Mouse (Mus musculus) right cerebral cortex, postnatal 14 days (tissue): ENCODE results near the gene Tns3.
A peak's percentile ranks its signal among the peaks of the same experiment; 100 is the strongest.

Source experiments
- DNase-seq: peaks from one replicate; pipeline ENCODE4 v3.0.0; 2022

Gene Tns3

DNA sequence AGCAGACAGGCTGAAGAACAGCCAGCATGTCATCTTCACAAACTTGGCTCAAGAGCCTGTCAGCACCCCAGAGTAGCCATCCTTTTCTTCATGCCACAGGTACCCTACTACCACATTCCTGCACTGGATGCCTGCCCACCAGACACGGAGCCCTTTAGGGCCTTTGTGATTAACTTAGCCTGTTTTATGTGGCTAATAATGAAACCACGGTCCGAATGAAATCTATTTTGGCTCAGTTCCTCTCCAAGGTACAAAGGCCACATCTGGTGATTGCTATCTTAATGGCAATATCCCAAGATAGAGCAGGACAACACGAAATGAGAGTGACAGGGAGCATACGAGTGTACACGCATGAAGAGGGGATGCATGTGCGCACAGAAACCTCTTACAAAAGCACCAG, 53.9 kb downstream of the Tns3 start:
- DNase-seq, result no peak

DNA sequence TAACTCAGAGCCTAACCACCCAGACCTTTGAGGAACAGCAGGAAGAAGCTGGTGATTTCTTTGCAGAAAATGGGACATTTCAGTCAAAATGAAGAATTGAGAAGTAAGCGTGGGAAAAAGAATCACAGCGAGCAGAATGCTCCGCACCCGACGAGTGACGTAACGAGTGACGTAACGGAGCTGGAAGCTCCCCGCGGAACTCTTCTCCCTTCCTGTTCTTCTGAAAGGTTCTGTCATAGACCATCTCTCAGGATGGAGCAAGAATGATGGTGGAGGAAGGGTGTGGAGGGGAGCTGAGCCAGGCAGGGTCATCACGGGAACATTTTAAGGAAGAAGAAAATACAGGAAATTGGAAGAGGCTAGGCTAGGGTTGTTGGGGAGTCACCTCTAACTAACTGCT, 54.5 kb downstream of the Tns3 start:
- DNase-seq, result no peak

DNA sequence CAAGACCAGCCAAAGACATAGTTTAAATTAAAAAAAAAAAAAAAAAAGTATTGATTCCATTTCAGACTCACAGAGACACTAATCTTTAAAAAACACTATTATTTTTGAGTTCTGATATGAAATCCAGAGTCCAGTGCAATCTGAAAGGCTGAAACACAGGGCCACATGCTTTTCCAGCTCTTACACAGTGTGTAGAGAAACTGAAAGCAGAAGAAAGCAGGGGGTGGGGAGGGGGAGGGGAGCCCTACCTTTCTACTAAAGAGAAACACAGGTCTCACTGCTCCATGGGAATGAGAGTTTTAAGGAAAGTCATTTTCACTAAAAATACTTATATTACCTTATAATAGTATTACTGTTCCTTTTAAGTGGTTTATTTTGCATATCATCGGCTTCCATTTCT, 57.2 kb downstream of the Tns3 start:
- DNase-seq, result no peak

DNA sequence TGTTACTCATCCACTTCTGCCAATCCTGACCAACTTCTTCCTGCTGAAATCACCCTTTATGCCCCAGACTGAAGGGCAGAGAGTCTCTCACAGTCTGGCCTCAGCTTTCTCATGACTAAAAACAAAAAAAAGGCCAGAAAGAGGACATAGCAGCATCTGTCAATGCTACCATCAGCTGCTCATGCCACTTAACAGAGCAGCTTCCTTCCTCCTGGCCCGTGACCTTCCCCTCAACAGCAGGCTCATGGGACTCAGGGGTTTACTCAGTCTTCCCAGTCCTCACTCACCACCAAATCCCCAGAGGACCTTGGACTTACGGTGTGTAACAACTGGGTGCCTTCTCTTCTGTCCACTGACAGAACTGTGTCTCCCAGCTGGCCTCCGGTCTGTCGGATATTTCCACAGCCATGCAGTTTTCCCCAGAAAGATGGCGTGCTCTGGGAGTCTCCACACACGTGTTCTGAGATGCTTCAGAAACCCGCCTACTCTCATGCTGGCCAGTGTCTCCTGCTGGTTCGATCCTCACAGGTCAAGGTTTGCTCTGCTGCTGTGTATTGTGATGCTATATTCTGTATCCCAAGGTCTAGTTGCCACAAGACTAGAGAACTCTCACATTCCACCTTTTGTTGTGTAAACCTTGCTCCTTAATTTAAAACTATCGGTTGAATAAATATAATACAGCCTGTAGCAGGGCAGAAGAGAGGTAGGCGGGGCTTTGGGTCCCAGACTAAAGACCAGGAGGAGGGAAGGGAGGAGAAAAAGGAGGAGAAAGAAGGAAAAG, 59.4 kb downstream of the Tns3 start:
- no peak for DNase-seq

DNA sequence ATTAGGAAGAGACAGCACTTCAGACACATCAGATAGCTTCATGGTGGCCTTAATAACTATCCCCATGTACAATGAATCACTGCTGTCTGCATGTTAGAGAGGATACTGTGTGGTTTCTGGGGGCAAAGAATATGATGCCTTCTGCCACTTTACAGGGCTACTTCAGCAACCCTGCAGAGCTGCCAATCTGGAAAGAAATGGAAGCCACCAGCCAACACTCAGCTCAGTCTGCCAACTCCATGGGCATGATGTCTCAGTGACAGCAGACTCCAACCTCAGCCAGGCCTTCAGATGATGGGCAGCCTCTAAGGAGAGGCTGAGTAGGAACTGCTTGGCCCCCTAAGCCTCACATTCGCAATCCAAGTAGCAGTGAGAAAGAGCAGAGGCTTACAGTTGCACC, 61.7 kb downstream of the Tns3 start:
- DNase-seq, result no peak

DNA sequence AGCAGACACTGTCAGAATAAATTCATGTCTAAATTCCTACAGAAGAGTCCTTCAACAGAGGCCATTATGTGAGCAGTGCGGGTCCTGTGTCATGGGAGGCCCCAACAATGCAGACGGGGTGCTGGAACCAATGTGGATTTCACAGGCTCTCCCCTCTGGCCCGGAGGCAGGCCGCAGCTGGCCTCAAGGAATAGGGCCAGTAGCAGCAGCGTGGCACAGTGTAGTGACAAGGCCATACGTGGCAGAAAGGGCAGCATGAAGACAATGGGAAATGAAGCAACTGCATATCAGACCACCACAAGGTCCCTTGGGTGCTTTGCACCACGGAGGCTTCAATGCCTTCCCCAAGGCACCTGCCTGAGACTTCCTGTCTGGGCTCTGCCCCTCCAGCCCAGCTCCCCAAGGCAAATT, 62.9 kb downstream of the Tns3 start:
- DNase-seq, result no peak

DNA sequence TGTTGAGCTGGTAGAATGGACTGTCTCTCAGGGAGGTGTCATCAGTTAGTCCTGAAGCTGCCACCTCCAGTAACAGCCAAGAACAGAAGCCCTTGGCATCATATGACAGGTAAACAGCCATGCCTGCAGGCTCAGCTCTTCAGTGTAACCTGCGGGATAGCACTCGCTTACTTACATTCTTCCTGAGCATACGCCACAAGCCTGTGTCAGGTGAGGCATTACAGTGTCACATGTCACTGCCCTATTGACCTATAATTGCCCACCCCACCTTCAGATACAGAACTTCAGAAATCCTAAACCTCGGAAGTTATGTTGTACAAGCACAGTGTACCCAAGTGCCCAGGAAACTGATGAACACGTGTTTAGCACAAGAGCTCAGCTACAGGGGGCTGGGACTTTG, 68.7 kb downstream of the Tns3 start:
- no peak for DNase-seq

DNA sequence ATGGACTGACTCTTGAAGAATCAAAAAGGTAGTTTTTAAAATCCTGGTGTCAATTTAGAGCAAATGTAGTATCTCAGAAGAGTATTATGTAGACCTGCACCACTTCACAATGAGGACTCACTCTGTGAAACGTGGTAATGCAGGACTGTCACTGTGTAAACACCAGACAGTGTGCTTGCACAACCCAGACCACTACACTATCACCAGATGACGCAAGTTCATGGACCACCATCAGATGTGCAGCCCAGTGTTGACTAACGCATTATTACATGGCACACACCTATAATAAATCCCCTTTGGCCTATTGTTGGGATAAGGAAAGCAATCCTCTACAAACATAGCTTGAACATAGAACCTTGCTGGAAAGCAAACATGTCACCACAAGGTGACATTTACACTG, 71.2 kb downstream of the Tns3 start:
- DNase-seq, result no peak

DNA sequence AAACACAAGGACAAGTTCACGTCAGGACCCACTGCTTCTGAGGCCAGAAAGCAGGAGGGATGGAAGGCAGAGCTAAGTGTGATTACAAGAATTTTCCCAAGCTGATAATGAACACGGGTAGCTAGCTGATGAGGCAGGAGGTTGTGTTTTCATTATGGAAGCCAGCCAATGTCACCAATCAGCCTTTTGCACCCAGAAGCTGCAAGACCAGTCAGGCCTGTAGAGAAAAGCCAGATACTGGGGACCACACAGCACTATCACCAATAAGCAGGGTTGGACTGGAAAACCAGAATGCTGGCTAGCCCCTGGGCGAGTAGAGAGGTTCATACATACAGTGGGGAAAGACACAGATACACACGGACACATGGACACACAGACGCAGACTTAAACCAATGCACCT, 73.1 kb downstream of the Tns3 start:
- no peak for DNase-seq

DNA sequence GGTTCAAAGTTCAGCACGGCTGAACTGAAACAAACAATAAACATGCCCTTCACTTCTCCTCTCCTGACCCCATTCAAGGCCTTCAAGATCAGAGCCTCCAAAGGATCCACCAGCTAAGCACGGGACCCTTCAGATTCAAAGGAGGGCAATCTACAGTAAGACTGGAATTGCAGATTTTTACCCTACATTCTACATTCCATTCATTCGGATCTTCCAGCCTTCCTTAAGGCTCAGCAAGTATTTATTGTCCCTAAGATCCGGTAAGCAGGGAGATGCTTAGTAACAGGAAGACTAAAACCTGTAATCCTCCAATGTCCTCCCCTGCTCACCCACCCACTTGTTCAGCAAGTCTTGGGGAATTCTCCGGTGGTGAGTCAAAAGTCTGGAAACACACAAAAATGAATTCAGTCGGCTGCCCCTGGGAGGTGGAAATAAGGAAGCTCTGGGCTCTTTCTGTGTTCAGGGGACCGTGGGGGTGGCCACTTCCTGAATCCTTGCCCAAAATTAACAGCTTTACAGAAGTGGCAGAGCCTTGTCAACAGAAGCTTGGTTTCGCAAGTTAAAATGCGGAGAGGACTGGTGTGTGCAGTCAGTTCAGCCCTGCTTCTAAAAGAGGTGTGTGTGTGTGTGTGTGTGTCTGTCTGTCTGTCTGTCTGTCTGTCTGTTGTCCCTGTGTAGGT, 75.0 kb downstream of the Tns3 start:
- peak; percentile 23 for DNase-seq

DNA sequence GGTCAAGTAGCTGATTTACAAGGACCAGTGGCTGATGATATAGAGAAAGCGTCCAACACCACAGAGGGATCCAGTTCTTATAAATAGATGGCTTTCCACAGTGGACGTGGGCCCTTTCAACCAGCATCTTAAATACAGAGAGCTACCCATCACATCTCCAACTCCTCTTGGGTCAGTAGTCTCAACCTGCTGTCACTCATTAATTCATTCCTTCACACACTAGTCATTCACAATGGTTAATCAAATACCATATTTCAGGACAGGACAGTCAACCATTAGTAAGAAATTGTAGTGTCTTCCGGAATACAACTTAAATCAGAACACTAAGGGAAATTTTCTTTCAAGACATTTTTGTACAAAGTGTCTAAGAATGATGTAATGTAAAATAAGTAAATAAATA, 76.4 kb downstream of the Tns3 start:
- DNase-seq, result no peak

DNA sequence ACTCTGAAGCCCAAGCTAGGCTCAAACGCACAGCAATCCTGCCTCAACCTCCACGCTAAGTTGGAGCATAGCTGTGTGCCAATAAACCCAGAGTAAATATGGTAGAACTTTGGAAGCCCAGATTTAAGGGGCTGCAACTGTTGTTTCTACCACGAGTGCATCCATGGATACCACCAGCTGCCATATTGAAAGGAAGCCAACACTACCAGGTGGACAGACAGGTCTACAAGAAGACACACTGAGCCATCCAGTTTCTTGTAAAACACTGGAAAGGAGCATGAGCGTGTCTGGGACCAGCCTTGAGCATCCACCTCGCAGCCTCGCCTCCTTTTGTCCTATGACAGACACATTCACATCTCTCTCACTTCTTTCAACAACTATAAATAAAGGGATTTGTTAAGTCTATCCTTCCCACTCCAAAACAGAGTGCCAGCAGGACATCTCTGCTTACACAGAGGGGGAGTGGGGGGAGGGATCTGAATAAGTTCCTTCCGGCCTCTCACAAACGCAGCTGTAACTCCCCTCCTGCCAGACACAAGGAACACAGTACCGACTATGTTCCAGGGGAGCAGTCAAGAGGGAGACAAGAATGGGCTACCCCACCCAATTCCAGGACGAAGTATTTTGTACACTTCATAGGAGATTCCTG, 77.2 kb downstream of the Tns3 start:
- no peak for DNase-seq

DNA sequence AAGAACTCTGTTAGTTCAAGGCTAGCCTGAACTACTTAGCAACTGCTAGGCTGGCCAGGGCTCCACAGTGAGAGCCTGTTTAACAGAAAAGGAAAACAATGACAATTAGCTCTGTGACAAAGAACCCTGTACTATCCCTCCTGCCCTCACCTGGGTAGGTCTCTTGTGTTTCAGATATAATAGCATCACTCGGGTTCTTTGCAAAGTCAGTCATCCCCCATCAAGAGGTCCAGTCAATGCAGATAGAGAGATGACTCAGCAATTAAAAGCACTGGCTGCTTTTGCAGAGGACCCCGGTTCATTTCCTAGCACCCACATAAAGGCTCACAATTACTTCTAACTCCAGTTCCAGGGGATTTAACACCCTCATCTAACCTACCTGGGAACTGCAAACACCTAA, 78.0 kb downstream of the Tns3 start:
- no peak for DNase-seq

DNA sequence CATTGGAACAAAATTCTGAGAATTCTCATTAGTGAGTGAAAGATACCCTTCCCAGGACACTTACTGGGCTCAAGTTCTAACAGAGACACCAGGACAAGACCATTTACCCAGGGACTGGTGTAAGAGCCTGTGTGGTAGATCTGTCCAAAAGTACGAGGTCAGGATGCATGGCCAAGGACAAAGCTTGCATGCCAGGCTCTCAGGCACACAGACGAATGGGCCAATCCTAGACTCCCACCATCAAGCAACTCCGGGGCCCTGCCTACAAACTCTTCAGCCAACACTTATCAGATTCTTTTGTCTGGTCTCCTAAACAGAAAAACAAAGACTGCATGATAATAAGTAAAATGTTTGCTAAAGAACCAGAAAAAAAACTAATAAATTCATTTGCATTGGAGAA, 78.6 kb downstream of the Tns3 start:
- DNase-seq, result no peak

DNA sequence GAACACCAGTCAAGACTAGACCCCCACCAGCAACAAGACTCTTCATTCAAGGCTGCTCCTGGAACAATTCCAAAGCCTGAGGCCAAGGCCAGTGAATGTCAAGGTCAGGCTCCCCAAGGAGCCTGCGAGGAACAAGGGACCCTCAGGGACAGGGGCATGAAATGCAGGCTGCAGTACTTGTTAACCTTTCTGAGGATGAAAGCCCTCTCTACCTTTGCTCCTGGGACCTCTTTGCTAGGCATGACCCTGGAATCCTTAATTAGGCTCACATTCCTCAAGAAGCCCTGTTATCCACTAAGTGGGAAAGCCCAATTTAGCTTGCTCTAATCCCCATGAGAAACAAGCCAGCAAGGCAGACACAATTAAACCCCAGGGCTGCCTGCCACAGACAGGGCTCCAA, 79.4 kb downstream of the Tns3 start:
- no peak for DNase-seq

DNA sequence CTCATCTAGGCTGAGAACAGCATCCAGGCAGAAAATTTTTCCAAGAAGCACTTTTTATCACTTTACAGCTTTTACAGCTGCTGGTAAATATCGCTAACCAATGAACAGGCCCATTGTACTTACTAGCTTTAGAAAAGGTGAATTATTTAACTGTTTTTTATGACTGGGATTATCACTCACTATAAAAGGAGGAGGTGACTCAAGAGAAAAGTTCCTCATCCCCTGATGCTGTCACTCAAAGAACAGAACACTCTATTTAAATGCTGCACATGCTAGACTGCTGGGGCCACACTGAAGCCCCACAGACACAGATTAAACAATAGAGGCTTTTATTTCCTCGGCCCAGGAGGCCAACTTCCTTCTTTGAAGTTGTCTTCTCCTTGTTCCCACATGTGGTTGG, 80.0 kb downstream of the Tns3 start:
- DNase-seq, result no peak

DNA sequence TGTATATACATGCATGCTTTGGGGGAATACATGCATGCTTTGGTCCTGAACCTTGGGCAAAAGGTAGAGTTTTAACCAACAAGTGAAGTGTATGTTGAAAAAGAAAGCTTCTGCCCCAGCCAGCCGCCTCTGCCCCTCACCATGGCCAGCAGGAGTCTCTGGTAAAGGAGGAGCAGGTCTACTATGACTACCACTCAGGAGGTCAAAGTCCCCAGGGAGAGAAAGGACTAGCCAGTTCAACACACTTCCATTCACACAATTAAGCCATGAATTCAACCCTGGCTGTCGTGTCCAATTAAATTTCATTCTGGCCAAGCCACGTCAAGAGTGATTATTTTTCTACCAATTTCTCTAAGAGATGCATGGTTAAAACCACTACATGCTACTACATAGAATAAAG, 81.2 kb downstream of the Tns3 start:
- DNase-seq, result no peak

DNA sequence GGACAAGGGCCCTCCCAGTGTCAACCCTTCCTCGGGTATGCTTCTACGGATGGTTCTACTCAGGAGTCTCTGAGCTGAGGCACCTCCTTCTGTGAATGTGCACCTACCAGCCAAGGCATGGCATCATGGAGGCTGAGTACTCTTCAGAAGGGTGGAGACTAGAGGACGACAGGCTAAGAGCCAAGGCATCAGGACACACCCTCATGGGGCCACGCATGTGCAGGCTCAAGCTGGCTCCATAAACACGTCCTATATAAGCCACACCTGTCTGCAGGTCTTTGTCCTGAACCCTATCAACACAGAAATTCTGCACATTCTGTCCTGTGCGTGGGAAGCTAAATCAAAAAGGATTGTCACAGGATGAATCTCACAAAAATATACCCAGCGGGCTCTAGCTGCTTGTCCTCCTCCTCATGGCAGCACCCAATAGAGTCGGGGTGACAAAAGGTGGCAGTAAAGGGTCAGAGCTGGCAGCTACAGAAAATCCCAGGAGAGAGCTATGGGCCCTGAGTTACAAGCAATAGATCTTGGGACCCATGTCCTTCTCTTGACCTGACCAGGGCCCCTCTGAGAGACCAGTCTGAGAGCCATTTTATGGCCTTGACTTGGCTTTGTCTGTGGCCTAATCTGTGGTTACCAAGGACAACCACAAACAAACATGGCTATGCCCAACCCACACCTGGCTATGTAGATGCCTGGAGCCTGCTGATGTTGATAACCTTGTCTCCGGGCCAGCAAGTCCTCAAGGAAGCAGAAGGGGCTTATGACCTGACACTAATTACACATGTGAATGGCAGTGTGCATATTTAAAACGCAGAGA, 82.0 kb downstream of the Tns3 start:
- no peak for DNase-seq

DNA sequence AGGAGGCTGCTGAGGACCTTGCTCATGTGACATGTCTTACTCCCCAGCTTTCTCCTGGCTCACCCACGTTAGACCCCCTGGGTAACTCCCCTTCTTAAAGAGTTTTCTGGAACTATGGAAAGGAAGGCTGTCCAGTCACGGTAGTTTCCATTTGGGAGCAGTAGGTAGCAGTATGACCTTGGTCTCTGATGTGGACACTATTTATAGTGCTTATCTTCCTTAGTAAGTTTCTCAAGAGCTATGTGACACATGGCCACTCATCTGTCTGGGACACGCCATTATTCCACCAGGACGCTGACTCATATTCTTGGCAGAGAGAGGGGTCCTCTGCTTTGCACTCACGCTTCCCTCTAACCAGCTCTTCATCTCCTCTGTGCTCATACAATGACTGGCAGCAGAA, 84.5 kb downstream of the Tns3 start:
- DNase-seq, result no peak

DNA sequence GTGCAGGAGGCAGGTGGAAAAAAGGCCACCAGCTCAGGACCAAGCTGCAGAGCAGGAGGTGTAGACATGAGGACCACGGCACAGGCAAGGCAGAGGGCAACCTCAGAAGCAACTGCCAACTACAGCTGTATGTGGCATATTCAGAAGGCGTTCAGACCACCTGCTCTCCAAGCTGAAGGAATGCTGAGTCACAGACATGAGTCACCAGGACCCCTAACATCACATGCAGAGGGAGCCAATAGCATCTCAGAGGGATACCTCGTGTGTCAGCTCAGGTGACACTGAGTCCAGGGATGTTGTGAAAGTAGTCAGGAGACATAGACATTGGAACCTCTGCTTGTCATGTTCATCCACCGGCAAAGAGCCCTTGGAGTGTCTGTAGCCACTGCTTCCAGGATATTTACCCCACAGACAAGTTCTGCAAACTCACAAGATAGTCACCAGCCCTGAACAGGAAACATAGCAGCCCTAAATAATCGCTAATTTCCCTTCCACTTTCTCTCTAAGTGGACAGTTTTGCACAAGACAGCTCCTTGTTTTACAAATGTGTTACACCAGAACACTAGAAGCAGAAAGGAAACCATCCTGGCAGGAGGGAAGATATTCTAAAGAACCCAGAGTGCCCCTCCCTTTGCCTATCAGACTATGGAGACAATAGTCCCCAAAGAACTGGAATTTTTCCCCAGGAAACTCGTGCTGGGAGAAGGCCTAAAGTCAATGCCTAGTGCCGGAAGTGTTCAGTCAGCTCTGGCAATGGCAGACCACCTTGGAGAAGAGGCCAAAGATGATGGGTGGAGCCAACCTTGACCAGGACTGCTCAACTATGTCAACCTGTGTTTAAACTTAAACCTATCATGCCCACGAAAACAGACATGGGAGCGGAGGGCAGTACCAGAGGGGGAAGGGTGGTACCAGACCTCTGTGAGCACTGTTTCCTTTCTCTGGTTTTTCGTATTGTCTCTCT, 88.8 kb downstream of the Tns3 start:
- DNase-seq, result no peak

DNA sequence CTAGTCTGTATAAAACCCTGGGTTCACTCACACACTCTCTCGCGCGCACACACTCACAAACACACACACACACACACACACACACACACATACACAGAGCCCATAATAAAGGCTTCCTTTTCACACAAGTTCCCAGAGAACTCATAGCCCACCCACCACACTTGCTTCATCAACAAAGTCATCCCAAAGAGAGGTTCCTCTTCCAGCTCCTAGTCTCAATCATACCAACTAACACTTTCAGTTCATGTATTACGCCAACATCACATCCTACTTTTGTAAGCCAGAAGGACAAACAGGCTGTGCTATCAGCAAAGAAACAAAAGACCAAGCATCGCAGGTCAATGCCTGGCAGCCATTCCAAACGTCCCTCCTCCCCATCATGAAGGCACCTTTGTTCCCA, 89.8 kb downstream of the Tns3 start:
- no peak for DNase-seq

DNA sequence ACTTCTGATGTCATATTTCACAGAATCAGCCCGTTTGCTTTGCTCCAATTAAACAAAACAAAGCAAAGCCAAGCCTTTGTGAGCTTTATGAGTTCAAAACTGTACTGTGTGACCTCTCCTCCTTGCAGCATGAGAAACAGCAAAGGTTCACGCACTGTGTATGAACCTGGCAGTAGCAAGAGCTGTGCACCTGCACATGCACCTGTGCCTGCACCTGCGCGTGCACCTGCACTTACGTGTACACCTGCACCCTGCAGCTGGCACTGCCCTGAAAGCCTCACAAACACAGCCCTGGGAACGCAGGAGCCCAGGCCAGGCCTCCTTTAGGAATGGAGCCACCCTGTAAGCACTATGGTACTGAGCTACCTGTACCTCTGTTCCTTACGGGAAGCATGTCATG, 91.6 kb downstream of the Tns3 start:
- DNase-seq, result no peak
